Mouse (Mus musculus) neural tube, embryonic 11.5 days (tissue): ENCODE results near the gene Kank1. TPM values are rescaled to one million over a fixed set of nuclear protein-coding genes. Genes with fewer than 3 reads are reported as not detected.

Source experiments
- ATAC-seq: fragments of 200-750 bp; cut with Nextera tagmentation; 2 replicates; pipeline ENCODE4 v1.8.0; 2017; ENCODE audit warnings: moderate number of reproducible peaks, mild to moderate bottlenecking, moderate TSS enrichment, moderate library complexity; ENCODE audit not compliant: insufficient read depth, low FRiP score, low TSS enrichment
- DNase-seq: peaks from one replicate; pipeline ENCODE4 v3.0.0-alpha.2; 2015; ENCODE audit warnings: low spot score
- H3K27ac ChIP-seq: fragments of 300-500 bp; sonication (generic); 2 replicates; pipeline ENCODE4 v1.5.1; 2014; ENCODE audit warnings: low read depth, mild to moderate bottlenecking, low read length
- H3K27me3 ChIP-seq: fragments of 300-500 bp; sonication (generic); 2 replicates; pipeline ENCODE4 v1.6.1; 2014; ENCODE audit warnings: mild to moderate bottlenecking, low read length, mixed read lengths; ENCODE audit not compliant: control insufficient read depth, insufficient read depth
- H3K36me3 ChIP-seq: fragments of 300-500 bp; sonication (generic); 2 replicates; pipeline ENCODE4 v1.6.1; 2014; ENCODE audit warnings: mild to moderate bottlenecking, low read length, moderate library complexity, mixed read lengths; ENCODE audit not compliant: control insufficient read depth, insufficient read depth
- H3K4me1 ChIP-seq: fragments of 300-500 bp; sonication (generic); 2 replicates; pipeline ENCODE4 v1.6.1; 2014; ENCODE audit warnings: low read length, mixed read lengths; ENCODE audit not compliant: control insufficient read depth, insufficient read depth
- H3K4me2 ChIP-seq: fragments of 300-500 bp; sonication (generic); 2 replicates; pipeline ENCODE4 v1.6.1; 2014; ENCODE audit warnings: low read depth, mild to moderate bottlenecking, moderate library complexity
- H3K4me3 ChIP-seq: fragments of 300-500 bp; sonication (generic); 2 replicates; pipeline ENCODE4 v1.5.1; 2014; ENCODE audit warnings: low read depth, low read length
- H3K9ac ChIP-seq: fragments of 300-500 bp; sonication (generic); 2 replicates; pipeline ENCODE4 v1.6.1; 2014; ENCODE audit warnings: mild to moderate bottlenecking, low read length
- H3K9me3 ChIP-seq: fragments of 300-500 bp; sonication (generic); 2 replicates; pipeline ENCODE4 v1.6.1; 2016; ENCODE audit warnings: low read length; ENCODE audit not compliant: control insufficient read depth
- WGBS: fragments of 180-500 bp; shearing (Covaris S2); extraction: QIAGEN DNeasy Blood & Tissue Kit; methylation state at CpG from one replicate; pipeline ENCODE4 v1.1.7; 2014; 5-methylcytosine and 5-hydroxymethylcytosine counted together
- polyA plus RNA-seq: library from polyadenylated mRNA; unstranded; fragments of >200 nt; fragmentation: Nextera tagmentation; extraction: Ambion mirVana; gene quantifications from 2 replicates; pipeline ENCODE4 v1.2.1, GENCODE M21; 2014

Kank1 gene
- polyA plus RNA-seq, 1 experiment from 2014 or later = 15.3 TPM

- no peak overlapping the region for H3K4me3 ChIP-seq
- H3K9me3 ChIP-seq = no peaks in the 10 kb centered on the region
- H3K27ac ChIP-seq = no peak overlapping the region
- 82% methylated on average over 2 of the region's 2 CpGs for WGBS
- no peaks in the 10 kb centered on the region for H3K27me3 ChIP-seq
- no peak for ATAC-seq
- no peaks in the 10 kb centered on the region for H3K4me1 ChIP-seq
- H3K4me2 ChIP-seq = no peak overlapping the region
- no peaks in the 10 kb centered on the region for H3K36me3 ChIP-seq
- H3K9ac ChIP-seq = no peak overlapping the region
- DNase-seq = no peak
Measured at GRCm38 (mm10) chr19:25220611-25221010, 16.2 kb upstream of the Kank1 start.

DNA sequence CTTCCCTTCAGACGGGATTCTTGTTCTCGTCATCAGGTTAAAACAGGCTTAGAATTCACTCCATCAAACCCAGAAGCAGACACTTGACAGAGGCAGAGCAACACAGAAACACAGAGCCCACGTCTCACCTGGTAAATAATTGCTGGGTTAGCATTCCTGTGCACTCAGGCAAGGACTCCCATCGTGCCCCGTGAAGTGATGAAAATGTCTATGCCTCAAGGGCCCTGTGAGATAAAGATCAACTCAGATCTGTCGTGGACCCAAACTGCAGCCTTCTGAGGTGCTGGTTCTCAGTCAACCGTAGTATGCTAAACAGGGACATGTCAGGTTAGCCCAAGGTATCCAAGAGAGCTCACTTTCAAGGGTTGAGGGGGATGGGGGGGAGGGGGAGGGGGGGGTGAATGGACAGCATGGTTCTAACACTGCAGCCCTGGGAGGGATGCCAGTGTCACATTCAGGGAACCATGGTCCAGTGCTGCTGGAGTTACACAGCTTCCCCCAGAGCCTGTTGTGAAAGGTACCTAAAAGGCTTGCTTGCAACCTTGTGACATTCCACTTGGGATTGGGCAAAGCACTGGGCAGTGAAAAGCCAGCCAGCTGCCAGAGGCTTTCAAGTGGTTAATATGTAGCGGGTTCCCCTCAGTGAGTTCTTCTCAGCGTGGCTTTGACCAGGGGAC lies 14.7 kb upstream of the Kank1 start:
- no peaks in the 10 kb centered on the region for H3K27me3 ChIP-seq
- no peaks in the 10 kb centered on the region for H3K9me3 ChIP-seq
- H3K4me1 ChIP-seq = no peaks in the 10 kb centered on the region
- H3K27ac ChIP-seq = no peak overlapping the region
- no peak overlapping the region for H3K9ac ChIP-seq
- no peak overlapping the region for H3K4me3 ChIP-seq
- no peak for DNase-seq
- no peak for ATAC-seq
- no peak overlapping the region for H3K4me2 ChIP-seq
- no peaks in the 10 kb centered on the region for H3K36me3 ChIP-seq
- WGBS = 68% methylated on average over 9 of the region's 9 CpGs

DNA sequence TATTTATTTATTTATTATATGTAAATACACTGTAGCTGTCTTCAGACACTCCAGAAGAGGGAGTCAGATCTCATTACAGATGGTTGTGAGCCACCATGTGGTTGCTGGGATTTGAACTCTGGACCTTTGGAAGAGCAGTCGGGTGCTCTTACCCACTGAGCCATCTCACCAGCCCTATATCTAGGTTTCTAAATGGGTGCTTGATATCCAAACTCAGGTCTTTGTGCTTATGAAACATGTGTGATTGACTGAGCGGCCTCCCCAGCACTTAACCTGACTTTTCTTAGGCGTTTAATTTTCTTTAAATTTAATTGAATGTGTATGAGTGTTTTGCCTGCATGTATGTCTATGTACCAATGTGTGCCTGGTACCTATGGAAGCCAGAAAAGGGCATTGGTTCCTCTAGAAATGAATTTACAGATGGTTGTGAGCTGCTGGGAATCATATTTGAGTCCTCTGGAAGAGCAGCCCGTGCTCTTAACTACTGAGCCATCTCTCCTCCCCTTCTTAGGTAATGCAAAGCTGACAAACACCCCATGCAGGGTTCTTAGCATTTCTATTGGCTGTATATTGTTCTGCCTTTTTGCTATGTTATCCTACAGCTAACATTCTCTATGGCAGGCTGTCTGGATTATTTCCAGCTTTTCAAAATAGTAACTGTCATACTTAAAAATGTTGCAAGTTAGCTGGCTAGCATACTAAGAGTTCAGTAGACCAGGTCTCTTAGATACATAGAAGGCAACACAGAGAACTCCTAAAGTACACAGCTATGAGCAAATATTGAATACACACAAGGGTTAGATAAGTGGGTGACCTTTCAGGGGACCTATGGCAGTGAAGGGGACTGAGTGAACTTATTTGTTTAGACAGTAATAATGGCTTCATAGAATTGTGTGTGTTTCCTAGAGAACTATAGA lies 6.5 kb upstream of the Kank1 start:
- DNase-seq = no peak
- 0 out of 2 replicates have a peak, but pooled peaks cover 2% of the 10 kb centered on the region for H3K4me1 ChIP-seq

DNA sequence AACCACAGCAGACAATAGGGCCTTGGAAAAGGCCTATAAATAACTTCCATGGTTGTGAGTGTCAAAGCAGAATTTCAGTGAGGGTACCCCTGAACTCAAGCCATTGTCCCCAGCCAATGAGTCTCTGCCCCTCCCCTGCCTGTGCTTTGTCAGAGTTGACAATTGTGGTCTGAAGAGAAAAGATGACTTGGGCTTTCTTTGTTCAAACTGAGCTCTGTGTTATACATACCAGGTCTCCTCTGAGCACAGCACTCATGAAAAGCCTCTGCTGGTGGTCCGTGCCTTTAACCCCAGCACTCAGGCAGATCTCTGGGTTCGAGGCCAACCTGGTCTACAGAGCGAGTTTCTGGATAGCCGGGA lies 5.8 kb upstream of the Kank1 start:
- no peak overlapping the region for H3K9ac ChIP-seq
- no peak overlapping the region for H3K4me2 ChIP-seq
- whole genome bisulfite sequencing = 35% methylated on average over 4 of the region's 4 CpGs
- DNase-seq (peak; percentile 36), ATAC-seq (no peak; the same call in 1 of the 2 replicates)
- no peaks in the 10 kb centered on the region for H3K27me3 ChIP-seq
- H3K4me1 ChIP-seq = 0 out of 2 replicates have a peak, but pooled peaks cover 2% of the 10 kb centered on the region
- no peak overlapping the region for H3K27ac ChIP-seq
- H3K4me3 ChIP-seq = no peak overlapping the region
- no peaks in the 10 kb centered on the region for H3K36me3 ChIP-seq
- no peaks in the 10 kb centered on the region for H3K9me3 ChIP-seq

More for the DNA sequence above, 6.5 kb upstream of the Kank1 start:
- no peak overlapping the region for H3K4me2 ChIP-seq
- H3K9ac ChIP-seq = no peak overlapping the region
- WGBS = 76% methylated on average over 4 of the region's 4 CpGs
- H3K4me3 ChIP-seq = no peak overlapping the region
- H3K27me3 ChIP-seq = no peaks in the 10 kb centered on the region
- H3K9me3 ChIP-seq = no peaks in the 10 kb centered on the region
- H3K27ac ChIP-seq = 0 out of 2 replicates have a peak overlapping the region, but pooled peaks have one; percentile 27
- no peak; the same call in 1 of the 2 replicates for ATAC-seq
- H3K36me3 ChIP-seq = no peaks in the 10 kb centered on the region

GRCm38 (mm10) chr19:25232032-25232431 lies 4.7 kb upstream of the Kank1 start:
- Histone ChIP-seq H3K9ac (no peak overlapping the region), H3K27me3 (no peaks in the 10 kb centered on the region), H3K4me2 (no peak overlapping the region), H3K4me1 (0 out of 2 replicates have a peak, but pooled peaks cover 2% of the 10 kb centered on the region), H3K36me3 (no peaks in the 10 kb centered on the region), H3K4me3 (no peak overlapping the region), H3K9me3 (no peaks in the 10 kb centered on the region), H3K27ac (no peak overlapping the region)
- DNase-seq (no peak), ATAC-seq (no peak)
- 62% methylated on average over 10 of the region's 10 CpGs for WGBS

DNA sequence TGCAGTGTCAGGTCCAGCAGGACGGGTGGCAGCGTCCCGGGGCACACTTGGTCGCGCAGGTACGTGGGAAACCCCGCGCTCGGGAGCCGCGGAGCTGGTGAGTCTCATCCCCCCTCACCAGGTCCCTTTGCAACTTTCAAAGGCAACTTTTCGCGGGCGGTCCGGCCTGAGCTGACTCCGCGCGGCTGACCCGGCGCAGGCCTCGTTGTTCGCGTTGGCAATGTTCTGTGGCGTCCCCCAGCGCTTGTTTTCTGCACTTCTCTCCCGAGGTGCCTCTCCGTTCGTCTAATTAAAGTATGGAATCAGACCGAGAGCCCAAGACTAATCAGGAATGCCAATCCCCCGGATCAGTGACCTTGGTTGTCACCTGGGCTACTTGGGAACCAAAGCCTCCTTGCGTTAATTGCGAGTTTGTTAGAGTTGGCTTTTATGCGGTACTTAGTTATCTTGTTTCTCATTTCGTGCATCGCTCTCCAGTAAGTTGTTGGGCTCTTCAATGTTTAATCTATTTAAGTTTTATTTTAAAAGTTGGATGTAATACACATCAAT lies 791 bp downstream of the Kank1 start:
- Histone ChIP-seq H3K9me3 (no peaks in the 10 kb centered on the region), H3K4me2 (peak overlapping the region; percentile 91), H3K27me3 (no peaks in the 10 kb centered on the region), H3K4me3 (peak overlapping the region; percentile 62), H3K27ac (no peak overlapping the region), H3K9ac (peak overlapping the region; percentile 64), H3K4me1 (no peaks in the 10 kb centered on the region), H3K36me3 (no peaks in the 10 kb centered on the region)
- ATAC-seq = peak; percentile 18; the same call in 1 of the 2 replicates
- DNase-seq = peak; percentile 73
- under 1% methylated on average over 35 of the region's 35 CpGs for WGBS

DNA sequence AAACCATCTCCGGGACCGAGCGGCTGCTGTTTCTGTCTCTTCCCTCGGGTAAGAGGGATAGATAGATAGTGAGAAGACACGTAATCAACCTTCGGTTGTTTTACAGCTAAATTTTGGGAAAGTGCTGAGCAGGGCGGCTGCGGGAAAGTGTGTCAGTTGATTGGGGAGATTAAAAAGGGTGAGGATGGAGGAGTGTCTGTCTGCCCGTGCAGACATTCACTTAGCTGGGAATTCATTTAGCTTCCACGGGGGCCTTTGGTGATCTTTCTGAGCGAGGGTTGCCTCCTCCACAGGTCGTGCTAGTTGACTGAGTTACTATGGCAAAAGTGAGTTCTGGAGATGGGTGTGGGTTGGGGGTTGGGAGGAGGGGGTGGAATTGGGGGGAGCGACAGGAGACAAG lies 1.3 kb downstream of the Kank1 start:
- Histone ChIP-seq H3K27me3 (no peaks in the 10 kb centered on the region), H3K4me2 (peak overlapping the region; percentile 91), H3K4me1 (no peaks in the 10 kb centered on the region), H3K9me3 (no peaks in the 10 kb centered on the region), H3K4me3 (peak overlapping the region; percentile 62; the same call in 1 of the 2 replicates), H3K9ac (no peak overlapping the region), H3K36me3 (no peaks in the 10 kb centered on the region), H3K27ac (no peak overlapping the region)
- 4% methylated on average over 13 of the region's 13 CpGs for WGBS
- no peak for ATAC-seq
- no peak for DNase-seq

- no peak overlapping the region for H3K4me3 ChIP-seq
- WGBS = 78% methylated on average over 4 of the region's 4 CpGs
- H3K4me2 ChIP-seq = no peak overlapping the region
- DNase-seq (no peak), ATAC-seq (no peak)
- H3K27ac ChIP-seq = no peak overlapping the region
- H3K9me3 ChIP-seq = no peaks in the 10 kb centered on the region
- no peaks in the 10 kb centered on the region for H3K27me3 ChIP-seq
- H3K9ac ChIP-seq = no peak overlapping the region
- no peaks in the 10 kb centered on the region for H3K36me3 ChIP-seq
- no peaks in the 10 kb centered on the region for H3K4me1 ChIP-seq
Measured at GRCm38 (mm10) chr19:25243566-25243965, 6.8 kb downstream of the Kank1 start.
